Mouse (Mus musculus) lung, postnatal 36 days (tissue): ENCODE results near the gene Kif1b.
A peak's percentile ranks its signal among the peaks of the same experiment; 100 is the strongest.

Experiments
- DNase-seq: peaks from one replicate; pipeline ENCODE4 v3.0.0; 2022; ENCODE audit warnings: mixed read lengths

Kif1b gene

DNA sequence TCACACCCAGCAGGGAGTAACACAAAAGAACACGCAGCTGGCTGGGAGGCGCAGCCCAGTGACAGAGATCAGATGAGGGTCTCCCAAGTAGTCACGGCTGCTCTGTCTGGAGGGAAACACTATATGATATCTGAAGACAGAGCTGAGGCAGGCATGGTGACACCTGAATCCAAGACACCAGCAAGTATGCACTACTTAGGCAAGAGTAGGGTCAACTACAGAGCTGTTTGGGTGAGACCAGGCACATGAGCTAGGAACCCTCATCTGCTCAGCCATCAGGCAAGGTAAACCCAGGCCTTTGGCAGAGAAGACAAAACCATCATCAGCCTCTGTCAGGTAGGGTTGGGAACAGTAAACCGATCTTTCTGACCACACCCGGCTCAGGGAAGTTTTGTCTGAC lies 174.1 kb downstream of the Kif1b start:
- DNase-seq: no peak

DNA sequence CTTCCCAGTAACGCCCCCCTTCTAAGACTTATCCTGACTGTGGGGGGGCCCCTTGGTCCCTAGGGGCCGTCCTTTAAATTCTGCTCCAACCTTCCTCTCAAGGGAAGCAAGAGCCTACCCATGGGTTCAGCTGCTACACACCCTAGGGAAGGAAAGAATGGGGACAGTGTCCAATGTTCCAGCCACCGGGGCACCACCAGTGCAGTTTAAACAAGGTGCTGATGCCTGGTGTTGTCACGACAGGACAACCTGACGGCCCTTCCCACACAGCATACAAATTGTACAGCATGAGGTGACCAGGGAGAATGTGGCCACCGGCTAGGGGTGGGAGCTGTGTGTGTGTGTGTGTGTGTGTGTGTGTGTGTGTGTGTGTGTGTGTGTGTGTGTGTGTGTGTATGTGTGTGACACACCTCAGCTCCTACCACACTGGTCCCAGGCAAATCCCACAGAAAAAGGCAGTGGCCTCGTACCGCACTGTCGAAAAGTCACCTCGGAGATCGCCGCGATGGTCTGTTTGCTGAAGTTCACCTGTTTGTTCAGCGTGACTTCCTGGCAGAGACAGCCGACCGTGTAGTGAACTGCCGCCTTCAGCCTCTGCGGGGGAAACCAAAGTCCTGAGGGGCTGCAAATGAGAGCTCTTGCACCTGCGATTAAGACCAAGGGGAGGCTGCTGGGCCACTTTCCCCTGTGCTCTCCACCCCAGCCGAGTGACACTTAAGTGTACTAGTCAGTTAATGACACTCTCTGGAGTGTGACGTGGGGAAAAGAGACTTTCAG lies 175.5 kb downstream of the Kif1b start:
- peak; percentile 33 for DNase-seq

- no peak for DNase-seq
These were observed 176.3 kb downstream of the Kif1b start for GRCm38 (mm10) chr4:149131021-149131752.

DNA sequence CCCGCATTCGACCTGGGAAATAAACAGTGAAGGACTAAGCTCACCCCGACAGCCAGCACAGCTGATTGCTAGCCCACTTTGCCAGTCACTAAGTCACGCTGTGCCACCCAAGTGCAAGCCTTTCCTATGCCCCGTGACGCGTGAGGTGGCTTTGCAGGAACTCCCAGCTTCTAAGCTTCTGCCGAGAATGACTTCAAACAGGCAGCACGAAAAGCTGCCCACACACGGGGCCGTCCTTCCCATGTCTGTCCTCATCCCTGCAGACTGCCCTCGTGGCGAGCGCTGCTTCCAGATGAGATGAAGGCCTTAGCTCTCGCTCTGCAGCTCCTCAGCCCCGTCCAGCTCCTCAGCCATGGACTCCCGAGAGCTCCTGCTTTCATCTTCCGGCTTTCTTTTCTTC lies 179.0 kb downstream of the Kif1b start:
- no peak for DNase-seq

GRCm38 (mm10) chr4:149126663-149127062 lies 180.8 kb downstream of the Kif1b start, which contains the start of gene Cort:
Gene Cort (minus strand): TSS chr4:149126763.
- DNase-seq: no peak
